Mouse (Mus musculus) MEL-GATA-1-ER (cell line): Measurements from ENCODE around the gene Baiap2.

Source experiments
- DNase-seq: peaks from one replicate; pipeline ENCODE4 v3.0.0-alpha.2; 2012; ENCODE audit warnings: low read depth; ENCODE audit errors: extremely low read depth

Baiap2 gene

DNA sequence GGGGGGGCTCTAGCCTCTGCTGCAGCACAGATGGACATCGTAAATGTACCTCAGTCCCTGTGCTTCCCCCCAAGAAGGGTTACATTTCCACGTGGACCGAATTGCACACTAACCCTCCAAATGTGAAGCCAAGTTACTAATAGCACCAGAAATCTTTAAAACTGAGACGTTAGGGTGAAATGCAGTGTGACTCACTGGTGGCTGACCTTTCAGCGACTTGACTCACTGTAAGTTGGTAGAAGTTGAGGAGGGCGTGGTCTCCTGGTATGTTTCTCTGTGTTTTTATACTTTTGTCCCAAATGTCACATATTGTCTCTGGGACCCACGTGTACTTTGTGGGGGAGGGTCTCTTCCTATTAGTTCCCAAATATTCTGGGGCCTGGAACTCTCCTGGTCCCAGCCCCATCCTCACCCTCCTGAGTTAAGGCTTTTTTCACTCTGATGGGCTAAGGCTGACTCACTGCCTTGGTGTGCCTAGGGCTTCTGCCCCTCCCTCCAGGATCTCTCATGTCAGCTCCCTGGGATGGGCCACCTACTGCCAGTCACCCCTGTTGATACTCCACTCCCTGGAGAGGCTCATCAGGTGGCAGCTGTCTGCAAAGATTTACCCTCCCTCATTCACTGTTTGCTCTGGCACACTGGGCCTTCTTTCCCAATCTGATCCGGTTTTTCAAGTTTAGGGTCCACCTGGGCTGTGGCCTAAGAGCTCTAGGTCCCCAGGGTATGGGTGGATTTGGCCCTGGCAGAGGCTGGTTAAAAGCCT, 33.4 kb downstream of the Baiap2 start:
- DNase-seq, result no peak

DNA sequence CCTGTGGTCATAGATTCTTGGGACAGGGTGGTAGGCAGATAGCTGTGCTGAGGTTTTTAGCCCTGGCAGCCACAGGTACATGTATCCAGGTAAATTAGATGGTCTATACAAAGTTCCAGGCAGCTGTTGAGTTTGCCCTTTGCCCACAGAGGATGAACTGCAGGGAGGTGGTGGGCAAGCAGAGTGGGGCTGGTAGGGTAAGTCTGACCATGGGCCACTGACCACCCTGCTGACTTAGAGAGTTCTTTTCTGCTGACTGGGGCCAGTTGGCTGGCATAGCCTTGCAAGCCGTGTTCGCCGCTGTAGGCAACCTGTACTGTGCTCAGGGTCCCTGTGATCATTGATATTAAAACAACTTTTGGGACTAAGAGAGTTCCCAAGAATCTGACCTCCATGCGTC, 36.1 kb downstream of the Baiap2 start:
- DNase-seq, result no peak

DNA sequence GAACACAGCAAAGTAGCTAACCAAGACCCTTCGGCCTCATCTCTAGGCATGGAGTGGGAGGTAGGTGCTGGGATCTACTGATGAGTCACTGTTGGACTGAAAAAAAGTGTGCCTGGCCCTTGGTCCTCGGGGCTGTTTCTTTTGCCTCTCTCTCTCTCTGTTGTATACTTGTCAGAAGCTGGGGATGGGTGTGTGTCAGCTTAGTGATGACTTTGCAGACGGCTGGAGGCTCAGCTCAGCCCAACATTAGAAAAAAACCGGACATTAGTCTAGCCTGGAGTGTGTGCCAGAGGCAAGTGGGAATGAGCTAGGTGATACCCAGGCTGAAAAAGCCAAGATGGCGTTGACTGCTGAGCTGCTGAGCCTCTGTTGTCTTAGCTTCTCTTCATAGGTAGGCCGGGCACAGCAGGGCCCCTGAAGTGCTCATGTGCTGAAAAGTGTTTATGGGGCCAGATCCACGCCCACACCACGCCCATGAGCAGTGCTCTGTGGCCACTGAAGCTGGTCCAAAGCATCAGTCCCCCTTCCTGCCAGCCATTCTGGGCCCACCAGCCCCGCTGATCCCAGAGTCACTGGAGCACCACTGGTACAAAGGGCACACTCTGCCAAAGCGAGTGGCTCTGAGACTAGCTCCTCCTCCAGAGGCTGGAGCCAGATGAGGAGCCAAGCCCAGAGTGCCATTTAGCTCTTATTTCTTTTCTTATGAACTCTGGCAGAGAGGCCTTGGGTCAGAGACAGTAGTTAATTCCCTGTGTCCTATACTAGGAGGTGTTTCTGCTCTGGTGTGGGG, 37.2 kb downstream of the Baiap2 start:
- no peak for DNase-seq

GRCm38 (mm10) chr11:119981769-119982168, 39.2 kb downstream of the Baiap2 start:
- no peak for DNase-seq

DNA sequence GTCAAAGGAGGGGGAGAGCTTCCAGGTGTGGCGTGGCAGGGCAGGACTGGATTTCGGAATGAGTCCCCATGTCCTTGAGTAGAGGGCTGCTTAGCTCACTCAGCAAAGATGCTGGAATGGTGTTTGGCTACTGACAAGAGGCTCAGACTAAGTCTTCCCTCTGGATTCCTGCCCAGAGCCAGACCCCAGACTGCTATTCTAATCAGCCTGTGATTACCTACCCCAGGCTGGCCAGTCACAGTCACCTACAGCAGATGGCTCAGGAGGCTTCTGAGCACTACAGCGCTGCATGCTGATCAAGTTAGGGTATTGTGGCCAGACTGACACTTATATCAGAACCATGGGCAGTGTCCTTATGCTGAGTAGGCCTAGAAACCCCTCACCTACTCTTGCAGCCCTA, 39.7 kb downstream of the Baiap2 start:
- DNase-seq, result no peak

GRCm38 (mm10) chr11:119983151-119983550, 40.6 kb downstream of the Baiap2 start:
- no peak for DNase-seq

- DNase-seq, result no peak
Measured at GRCm38 (mm10) chr11:119986751-119987425, 44.3 kb downstream of the Baiap2 start.

- DNase-seq, result no peak
Measured at GRCm38 (mm10) chr11:119987876-119988275, 45.3 kb downstream of the Baiap2 start.

DNA sequence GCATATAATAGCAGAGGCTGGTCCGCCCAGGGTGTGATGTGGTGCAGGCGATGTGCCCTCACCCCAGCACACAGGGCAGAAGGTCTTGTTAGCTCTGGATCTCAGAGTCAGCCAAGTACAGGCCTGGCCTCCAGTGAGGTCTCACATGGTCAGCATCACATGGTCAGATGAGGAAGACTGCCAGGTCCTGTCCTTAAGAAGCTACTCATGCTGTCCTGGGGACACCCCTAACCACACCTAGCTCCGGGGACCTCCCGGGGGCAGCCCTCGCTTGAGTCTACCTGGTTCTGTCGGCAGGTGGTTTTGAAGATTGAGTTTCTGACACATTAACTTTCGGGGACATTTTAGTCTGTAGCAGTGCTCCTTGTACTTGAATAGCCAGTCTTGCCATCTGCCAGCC, 45.8 kb downstream of the Baiap2 start:
- no peak for DNase-seq

- DNase-seq, result no peak
Measured at GRCm38 (mm10) chr11:119989115-119989564, 46.6 kb downstream of the Baiap2 start.

DNA sequence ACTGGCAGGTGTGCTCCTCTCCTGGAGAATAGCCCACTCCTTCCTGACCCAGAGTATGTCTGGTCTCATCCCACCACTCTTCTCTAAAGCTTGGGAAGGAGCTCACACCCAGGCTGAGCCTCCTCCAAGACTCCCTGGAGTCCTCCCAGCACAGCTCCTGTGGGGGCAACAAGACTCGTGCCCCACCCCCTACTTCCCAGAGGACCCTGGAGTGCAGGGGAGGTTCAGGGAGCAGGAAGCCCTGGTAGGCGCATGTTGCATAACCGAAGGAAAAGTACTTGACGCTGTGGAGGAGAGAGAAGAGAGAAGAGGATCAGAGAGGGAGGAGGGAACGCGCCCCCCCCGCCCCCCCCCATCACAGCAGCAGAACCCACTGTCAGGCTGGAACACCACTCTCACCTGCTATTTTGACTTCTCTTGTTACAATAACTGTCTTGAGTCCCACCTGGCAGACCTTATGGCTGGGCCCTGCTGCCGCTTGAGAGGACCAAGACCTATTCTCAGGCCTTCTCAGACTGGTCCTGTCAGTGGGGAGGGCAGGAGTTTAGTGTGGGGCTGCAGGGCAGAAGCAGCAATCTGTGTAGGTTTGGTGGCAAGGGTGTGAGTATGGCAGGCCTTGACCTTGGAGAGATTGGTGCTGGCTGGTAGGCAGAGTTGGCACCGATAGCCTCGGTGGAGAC, 48.2 kb downstream of the Baiap2 start:
- DNase-seq, result no peak

GRCm38 (mm10) chr11:119991338-119991678, 48.7 kb downstream of the Baiap2 start:
- peak; percentile 19 for DNase-seq

GRCm38 (mm10) chr11:119997351-119997750, 54.8 kb downstream of the Baiap2 start:
- DNase-seq, result no peak

GRCm38 (mm10) chr11:120002041-120002440, 59.5 kb downstream of the Baiap2 start:
- no peak for DNase-seq

DNA sequence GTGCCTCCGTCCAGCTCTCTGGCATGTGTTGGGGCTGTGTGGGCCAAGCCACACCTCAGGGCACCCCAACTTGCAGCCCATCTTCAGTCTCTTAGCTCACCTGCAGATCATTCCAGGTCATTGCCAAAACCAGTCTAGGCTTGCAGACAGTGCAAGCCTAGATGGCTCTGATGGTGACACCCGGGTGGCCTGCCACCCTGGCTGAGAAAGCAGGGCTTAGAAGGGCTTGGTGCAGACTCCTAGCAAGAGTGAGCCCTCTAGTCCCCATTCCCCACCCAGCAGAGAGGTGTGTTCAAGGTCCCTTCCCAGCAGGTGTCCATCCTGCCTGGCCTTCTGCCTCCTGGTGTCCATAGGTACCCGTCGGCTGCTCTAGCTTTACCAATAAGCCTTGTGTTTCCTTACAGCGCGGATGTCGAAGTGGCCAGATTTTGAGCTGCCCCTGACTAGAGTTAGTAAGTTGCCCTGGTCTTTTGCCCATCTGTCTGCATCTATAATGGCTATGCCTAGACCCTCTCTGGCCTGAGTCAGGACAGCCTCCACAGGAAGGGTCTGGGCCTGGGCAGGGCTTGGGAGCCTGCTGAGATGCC, 60.2 kb downstream of the Baiap2 start:
- DNase-seq, result no peak

- DNase-seq, result no peak
Measured at GRCm38 (mm10) chr11:120005434-120006317, 63.1 kb downstream of the Baiap2 start.

DNA sequence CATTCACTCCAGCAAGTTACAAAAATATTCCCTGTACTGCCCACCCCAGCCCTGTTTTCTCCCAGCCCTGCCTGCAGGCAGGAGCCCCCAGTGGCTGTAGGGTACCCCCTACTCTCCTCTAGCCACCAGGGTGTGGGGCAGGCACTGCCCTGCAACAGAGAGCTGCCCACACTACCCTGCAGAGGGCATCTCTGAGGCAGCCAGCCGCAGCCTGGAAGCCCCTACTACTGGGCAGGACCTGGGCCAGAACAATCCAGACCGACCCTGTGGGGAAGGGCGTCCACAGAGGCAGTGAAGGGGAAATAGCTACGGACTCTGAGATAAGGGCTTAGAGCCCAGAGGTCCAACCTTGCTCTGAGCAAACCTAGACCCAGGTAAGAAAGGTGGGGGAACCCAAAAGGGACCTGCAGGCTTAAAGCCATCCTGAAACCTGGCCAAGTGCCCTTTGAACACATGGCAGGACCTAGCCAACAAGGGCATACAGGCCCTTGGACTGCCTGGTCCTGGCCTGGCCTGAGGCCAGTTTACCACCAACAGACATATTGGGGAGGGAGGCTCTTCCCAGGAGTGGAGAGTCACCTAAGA, 65.0 kb downstream of the Baiap2 start:
- DNase-seq, result no peak

DNA sequence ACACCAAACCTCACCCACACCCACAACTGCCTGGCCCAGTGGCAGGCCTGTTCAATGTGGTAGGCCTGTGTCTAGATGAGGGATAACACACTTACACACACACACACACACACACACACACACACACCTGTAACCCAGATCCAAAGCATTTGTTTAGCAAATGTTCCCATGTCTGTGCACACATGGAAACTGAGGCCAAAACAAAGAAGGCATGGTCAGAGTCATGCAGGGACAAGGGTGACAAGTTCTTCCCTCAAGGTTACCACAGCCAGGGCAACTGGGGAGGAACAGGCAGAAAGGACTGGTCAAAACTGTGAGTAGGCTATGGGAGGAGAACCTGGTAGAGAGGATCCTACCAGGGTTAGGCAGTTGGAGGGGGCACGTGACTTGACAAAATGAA, 65.9 kb downstream of the Baiap2 start:
- no peak for DNase-seq

GRCm38 (mm10) chr11:120008956-120009355, 66.4 kb downstream of the Baiap2 start:
- DNase-seq, result no peak

DNA sequence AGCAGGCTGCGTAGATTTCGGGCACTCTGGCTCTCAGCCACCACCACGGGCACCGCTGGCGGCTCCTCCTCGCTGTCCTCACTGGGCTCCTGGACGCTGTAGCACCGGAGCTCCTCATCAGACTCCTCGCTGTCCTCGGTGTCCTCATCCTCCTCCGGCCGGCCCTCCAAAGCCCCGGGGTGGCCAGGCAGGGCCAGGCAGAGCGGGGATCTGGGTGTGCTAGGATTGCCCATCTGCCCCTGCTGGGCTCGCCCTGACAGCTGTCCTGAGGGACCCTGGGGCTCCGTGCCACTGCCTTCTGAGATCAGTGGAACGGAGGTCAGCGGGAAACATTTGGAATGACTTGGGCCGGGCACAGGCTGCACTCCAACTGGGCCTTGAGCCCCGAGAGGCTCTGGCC, 67.4 kb downstream of the Baiap2 start:
- no peak for DNase-seq
